Mouse (Mus musculus) thymus, adult 2 months (tissue): ENCODE measurements around the gene Pcolce.

Experiments
- CTCF ChIP-seq: fragments of 200-500 bp; IDR thresholded peaks from 2 replicates; pipeline ENCODE4 v1.5.1; 2012; ENCODE audit warnings: mild to moderate bottlenecking, control low read depth, low read length, moderate library complexity, borderline replicate concordance; ENCODE audit not compliant: control insufficient read depth, poor library complexity, insufficient read depth; ENCODE audit errors: extremely low read depth
- POLR2A ChIP-seq: fragments of 200-500 bp; IDR thresholded peaks from 2 replicates; pipeline ENCODE4 v1.6.1; 2012; ENCODE audit warnings: mild to moderate bottlenecking, low read length, control low read depth, moderate library complexity; ENCODE audit not compliant: control insufficient read depth, poor library complexity, insufficient read depth; ENCODE audit errors: extremely low read depth

- no peak for TF ChIP-seq CTCF
- no peak for TF ChIP-seq POLR2A
Observed at GRCm38 (mm10) chr5:137647827-137648601, 34.4 kb upstream of the Pcolce start.
